Mouse (Mus musculus): ENCODE data around the gene Pax4.

Gene Pax4

GRCm38 (mm10) chr6:28447937-28448336, 1.2 kb downstream of the Pax4 start:
- DNase-seq (ENCODE audit: extremely low spot score, low spot score): no peak

GRCm38 (mm10) chr6:28431538-28431855, 17.7 kb downstream of the Pax4 start:
- DNase-seq (ENCODE audit: extremely low spot score, low spot score): no peak

DNA sequence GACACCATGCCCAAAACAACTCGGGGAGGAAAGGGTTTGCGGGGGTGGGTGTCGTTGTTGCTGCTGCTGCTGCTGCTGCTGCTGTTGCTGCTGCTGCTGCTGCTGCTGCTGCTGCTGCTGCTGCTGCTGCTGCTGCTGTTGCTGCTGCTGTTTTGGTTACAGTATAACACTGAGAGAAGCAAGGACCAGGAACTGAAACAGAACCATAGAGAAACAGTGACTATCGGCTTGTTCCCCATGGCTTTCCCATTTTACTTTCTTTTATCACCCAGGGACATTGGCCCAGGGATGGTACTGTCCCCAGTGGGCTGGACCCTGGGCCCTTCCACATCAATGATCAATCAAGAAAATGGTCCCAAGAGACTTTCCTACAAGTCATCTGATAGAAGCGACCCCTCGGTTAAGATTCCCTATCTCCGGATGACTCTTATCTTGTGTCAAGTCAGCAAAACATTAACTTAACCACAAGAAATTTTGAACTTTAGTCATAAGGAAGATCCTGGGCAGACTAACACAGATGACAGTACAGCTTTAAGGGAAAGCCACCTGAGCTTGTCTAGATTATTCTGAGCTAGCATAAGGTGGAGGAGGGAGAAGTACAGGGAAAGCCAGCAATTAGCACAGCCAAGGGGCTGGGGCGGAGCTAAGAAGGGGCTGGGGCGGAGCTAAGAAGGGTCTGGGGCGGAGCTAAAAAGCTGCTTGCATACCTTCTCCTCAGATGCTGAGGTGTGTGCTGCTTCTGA, 18.2 kb downstream of the Pax4 start:
- DNase-seq (ENCODE audit: extremely low spot score, low spot score): no peak

GRCm38 (mm10) chr6:28429870-28430269, 19.3 kb downstream of the Pax4 start:
- no peak for DNase-seq (ENCODE audit: extremely low spot score, low spot score)

GRCm38 (mm10) chr6:28428290-28428689, 20.9 kb downstream of the Pax4 start, which contains the start of gene Gcc1:
Gcc1 (minus strand) TSS chr6:28428390.
- DNase-seq (ENCODE audit: extremely low spot score, low spot score): no peak

- DNase-seq (ENCODE audit: extremely low spot score, low spot score): no peak
These were observed 21.9 kb downstream of the Pax4 start, which contains the start of gene Fscn3 for GRCm38 (mm10) chr6:28427096-28427839. Fscn3 (plus strand) TSS chr6:28427789.

DNA sequence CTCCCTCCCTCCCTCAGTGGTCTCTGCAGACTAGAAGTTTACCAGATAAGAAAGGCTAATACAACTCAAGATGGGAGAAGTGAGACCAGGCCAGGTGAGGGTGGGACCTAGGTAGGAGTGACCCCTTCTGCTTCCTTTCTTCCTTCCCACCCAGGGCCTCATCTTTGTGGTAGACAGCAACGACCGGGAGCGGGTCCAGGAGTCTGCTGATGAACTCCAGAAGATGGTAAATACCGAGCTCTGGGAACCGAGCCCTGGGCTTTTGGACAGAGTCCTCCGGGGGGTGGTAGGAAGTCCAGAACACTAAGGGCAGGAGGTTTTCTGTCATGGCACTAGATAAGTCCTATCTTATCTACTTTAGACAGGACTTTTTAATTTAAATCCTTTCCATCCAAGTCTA, 24.1 kb downstream of the Pax4 start:
- DNase-seq (ENCODE audit: extremely low spot score, low spot score): no peak

DNA sequence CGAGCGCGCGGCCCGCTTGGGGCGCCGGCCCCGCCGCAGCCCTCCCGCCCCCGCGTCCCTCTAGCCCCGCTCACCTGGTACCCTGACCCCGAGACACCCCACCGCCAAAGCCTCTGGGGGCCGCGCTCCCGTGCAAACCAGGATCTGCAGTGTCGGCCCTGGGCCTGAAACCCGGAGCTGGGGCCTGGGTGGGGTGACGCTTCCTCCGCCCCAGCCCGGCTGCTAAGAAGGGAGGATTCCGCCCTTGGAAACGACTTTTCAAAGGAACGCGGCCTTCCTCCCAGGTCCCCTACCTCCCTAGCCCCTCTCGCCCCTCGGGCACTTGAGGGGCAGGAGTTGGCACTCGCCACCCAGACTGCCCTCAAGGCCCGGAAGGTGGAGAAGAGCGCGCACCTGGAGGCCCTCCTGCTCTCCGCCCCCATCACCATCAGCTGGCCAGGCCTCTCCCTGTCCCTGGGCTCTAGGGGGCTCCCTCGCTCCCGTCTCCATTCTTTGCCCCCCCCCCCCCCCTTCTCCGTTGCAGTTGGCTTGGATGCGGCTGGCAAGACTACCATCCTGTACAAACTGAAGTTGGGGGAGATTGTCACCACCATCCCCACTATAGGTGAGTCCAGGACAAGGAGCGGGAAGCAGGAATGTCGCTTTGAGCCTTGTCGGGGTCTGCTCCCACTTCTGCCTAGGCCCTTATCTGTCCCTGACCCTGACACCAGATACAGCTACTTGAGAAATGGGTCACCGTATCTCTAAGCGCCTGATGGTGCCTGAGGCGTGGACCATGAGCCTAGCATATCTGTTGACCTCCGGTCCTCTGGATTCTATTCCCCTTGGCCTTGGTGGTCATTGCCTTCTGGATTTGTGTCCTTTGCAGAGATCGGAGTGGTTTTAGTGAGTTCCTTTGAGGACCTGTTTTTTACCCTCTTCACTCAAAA, 25.1 kb downstream of the Pax4 start:
- peak; percentile 57 for DNase-seq (ENCODE audit: extremely low spot score, low spot score)

GRCm38 (mm10) chr6:28423313-28423712, 25.8 kb downstream of the Pax4 start, which contains the start of gene Arf5:
Arf5 (plus strand) TSS chr6:28423560.
- DNase-seq (ENCODE audit: extremely low spot score, low spot score): peak; percentile 92

- no peak for DNase-seq (ENCODE audit: extremely low spot score, low spot score)
These were observed 26.4 kb downstream of the Pax4 start for GRCm38 (mm10) chr6:28422651-28423290.

DNA sequence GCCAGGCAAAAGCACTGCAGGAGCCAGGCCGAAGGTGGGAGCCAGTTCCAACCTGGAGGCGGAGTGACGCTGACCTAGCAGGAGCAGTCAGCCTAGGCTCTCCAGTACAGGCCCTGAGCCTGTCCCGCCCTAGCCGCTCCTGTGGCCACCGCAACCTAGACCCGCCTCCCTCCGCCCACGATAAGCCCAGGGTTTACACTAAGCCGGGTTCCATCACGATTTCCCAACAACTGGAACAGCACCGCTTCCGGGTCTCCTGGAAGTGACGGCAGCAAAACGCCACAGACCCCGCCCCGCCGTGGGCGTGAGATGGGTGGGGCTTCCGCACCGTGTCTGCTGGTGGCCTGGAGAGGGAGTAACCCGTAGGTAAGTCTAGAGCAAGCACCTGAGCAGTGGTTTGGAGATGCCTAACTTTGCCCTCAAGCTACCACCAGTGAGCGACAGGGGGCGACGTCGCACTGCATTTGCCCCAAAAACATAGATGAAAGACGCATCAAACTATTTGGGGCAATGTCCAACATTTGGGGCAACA, 27.6 kb downstream of the Pax4 start:
- DNase-seq (ENCODE audit: extremely low spot score, low spot score): peak; percentile 90

DNA sequence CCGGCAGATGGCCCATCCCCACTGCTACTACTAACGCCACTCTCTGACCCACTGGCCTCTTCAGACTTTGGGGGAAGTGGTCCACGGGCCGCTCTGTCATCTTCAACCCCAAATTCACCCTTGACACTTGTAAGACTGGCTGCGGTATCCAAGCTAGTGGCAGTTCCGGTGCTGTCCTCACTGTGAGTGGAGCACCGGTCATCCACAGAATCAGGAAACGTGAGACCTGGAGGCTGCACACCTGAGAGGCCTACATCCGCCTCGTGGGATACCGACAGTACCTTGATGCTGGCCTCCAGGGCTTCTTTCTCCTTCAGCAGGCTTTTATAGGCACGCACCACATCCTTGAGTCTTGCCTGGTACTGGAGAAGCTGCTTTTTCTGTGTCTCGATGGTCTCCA, 28.3 kb downstream of the Pax4 start:
- no peak for DNase-seq (ENCODE audit: extremely low spot score, low spot score)

GRCm38 (mm10) chr6:28420361-28420760, 28.8 kb downstream of the Pax4 start:
- DNase-seq (ENCODE audit: extremely low spot score, low spot score): no peak

GRCm38 (mm10) chr6:28419673-28420072, 29.5 kb downstream of the Pax4 start:
- DNase-seq (ENCODE audit: extremely low spot score, low spot score): no peak

GRCm38 (mm10) chr6:28418449-28418848, 30.7 kb downstream of the Pax4 start:
- DNase-seq (ENCODE audit: extremely low spot score, low spot score): no peak

DNA sequence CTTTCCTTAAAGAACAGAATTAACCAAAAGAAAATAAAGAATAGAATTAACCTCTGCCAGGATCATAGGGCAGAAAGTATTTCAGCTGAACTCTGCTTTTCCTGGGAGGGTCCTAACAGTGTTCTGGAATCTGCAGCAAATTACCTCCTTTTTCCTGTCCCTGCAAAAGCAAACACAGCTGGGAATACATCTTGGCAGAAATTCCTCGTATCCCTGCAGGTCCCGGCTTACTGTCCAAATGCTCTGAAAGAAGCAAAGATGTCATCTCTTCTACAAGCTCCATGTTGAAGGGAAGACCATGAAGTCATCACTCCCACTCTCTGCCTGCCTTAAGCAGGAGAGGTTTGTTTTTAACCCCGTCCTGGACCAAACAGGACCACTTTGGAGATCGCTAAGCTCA, 32.2 kb downstream of the Pax4 start:
- no peak for DNase-seq (ENCODE audit: extremely low spot score, low spot score)

DNA sequence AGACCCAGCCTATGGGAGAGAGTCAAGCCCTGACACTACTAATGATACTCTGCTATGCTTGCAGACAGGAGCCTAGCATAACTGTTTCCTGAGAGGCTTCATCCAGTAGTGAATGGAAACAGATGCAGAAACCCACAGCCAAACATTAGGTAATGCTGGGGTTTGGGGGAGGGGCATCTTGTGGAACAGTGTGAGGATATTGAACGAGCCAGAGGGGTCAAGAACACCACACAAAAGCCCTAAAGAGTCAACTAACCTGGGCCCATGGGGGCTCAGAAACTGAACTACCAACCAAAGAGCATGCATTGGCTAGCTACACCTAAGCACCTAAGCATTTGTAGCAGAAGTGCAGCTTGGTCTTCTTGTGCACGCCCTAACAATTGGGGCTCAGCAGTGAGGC, 37.9 kb downstream of the Pax4 start:
- DNase-seq (ENCODE audit: extremely low spot score, low spot score): no peak

DNA sequence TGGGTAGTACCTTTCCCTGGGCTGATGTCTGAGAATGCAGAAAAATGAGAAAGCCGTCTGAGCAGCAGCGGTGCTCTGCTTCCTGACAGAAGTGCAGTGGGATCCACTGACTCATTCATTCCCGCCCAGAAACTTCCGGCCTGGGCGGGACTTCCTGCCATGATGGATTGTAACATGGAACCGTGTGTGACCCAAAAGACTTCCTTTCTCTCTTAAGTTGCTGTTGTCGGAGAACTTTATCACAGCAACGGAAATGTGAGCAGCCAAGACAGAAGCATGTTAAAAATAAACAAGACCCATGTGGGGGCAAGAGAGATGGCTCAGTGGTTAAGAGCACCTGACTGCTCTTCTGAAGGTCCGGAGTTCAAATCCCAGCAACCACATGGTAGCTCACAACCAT, 39.1 kb downstream of the Pax4 start:
- DNase-seq (ENCODE audit: extremely low spot score, low spot score): no peak

DNA sequence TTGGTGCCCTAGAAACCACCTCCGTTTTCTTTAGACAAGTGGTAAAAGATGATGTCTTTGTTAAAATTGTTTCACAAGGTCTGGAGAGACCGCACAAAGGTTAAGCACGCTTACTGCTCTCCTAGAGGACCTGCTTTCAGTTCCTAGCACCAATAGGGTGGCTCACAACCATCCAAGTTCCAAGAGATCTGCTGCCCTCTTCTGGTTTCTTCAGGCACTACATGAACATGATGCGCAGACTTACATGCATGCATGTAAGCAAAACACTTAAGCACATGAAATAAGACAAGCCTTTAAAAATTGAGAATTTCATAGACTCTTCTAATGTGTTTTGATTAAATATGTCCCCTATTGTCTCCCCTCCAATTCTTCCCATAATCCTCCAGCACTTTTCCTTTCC, 49.4 kb downstream of the Pax4 start:
- DNase-seq (ENCODE audit: extremely low spot score, low spot score): no peak

GRCm38 (mm10) chr6:28398726-28399125, 50.4 kb downstream of the Pax4 start:
- no peak for DNase-seq (ENCODE audit: extremely low spot score, low spot score)

DNA sequence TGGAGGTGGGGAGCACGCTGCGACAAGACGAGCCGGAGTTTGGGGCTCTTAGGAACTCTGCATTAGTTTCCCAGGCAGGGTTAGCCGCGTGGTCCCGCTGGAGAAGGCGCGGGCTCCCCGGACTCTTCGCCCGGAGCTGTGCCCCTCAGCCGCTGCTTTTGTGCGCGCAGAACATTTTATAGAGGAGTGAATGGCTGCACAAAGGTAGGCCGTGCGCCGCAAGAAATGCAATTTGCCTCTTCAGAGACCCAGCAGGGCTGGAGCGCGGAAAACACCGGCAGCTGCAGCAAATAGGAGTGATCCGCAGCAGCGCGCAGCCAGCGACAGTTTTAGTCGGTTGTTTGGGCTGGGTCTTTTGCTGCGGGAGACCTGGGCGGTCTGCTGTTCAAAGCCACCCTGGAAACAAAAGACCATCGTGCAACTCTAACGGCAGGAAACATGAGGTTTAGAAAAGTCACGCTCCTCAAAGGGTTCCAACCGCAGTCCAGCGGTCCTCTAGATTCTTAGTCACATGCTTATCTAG, 51.4 kb downstream of the Pax4 start, which contains the start of gene Zfp800:
Zfp800 (minus strand) TSS at position 325 of the 523 bp plus-strand sequence.
- DNase-seq (ENCODE audit: extremely low spot score, low spot score): peak; percentile 74
